Mouse (Mus musculus) forebrain, postnatal 0 days (tissue): ENCODE results near the gene Anapc11. TPM values are rescaled to one million over a fixed set of nuclear protein-coding genes. Genes with fewer than 3 reads are reported as not detected.
"Not testable (repeated sequence)": the region's sequence is repeated elsewhere in the genome, so short reads cannot be mapped to it uniquely, and the experiment has no call there.

ENCODE experiments used
- ATAC-seq: fragments of 200-750 bp; cut with Nextera tagmentation; 2 replicates; pipeline ENCODE4 v1.8.0; 2017; ENCODE audit warnings: mild to moderate bottlenecking, moderate library complexity
- DNase-seq: peaks from one replicate; pipeline ENCODE4 v3.0.0-alpha.2; 2015
- H3K27ac ChIP-seq: fragments of 300-500 bp; sonication (generic); 2 replicates; pipeline ENCODE4 v1.5.1; 2014; ENCODE audit warnings: low read depth, mild to moderate bottlenecking, antibody characterized with exemption, low read length, moderate library complexity, mixed read lengths
- H3K27me3 ChIP-seq: fragments of 300-500 bp; sonication (generic); 2 replicates; pipeline ENCODE4 v1.6.1; 2014; ENCODE audit warnings: mild to moderate bottlenecking, low read length, mixed read lengths; ENCODE audit not compliant: insufficient read depth
- H3K36me3 ChIP-seq: fragments of 300-500 bp; sonication (generic); 2 replicates; pipeline ENCODE4 v1.6.1; 2014; ENCODE audit warnings: mild to moderate bottlenecking, moderate library complexity; ENCODE audit not compliant: insufficient read depth
- H3K4me1 ChIP-seq: fragments of 300-500 bp; sonication (generic); 2 replicates; pipeline ENCODE4 v1.6.1; 2014; ENCODE audit warnings: antibody characterized with exemption; ENCODE audit not compliant: insufficient read depth
- H3K4me2 ChIP-seq: fragments of 300-500 bp; sonication (generic); 2 replicates; pipeline ENCODE4 v1.6.1; 2014; ENCODE audit warnings: low read depth, mild to moderate bottlenecking, moderate library complexity
- H3K4me3 ChIP-seq: fragments of 300-500 bp; sonication (generic); 2 replicates; pipeline ENCODE4 v1.5.1; 2014; ENCODE audit warnings: low read depth, low read length, mixed read lengths
- H3K9ac ChIP-seq: fragments of 300-500 bp; sonication (generic); 2 replicates; pipeline ENCODE4 v1.6.1; 2014; ENCODE audit warnings: mild to moderate bottlenecking
- H3K9me3 ChIP-seq: fragments of 300-500 bp; sonication (generic); 2 replicates; pipeline ENCODE4 v1.6.1; 2016; ENCODE audit warnings: low read length
- CTCF ChIP-seq: sonication (generic); IDR thresholded peaks from 2 replicates; pipeline ENCODE4 v1.5.1; 2016; ENCODE audit warnings: antibody characterized with exemption, control low read depth, low read depth
- WGBS: fragments of 180-500 bp; shearing (Covaris S2); extraction: QIAGEN DNeasy Blood & Tissue Kit; methylation state at CpG from one replicate; pipeline ENCODE4 v1.1.7; 2014; 5-methylcytosine and 5-hydroxymethylcytosine counted together
- polyA plus RNA-seq: library from polyadenylated mRNA; unstranded; fragments of >200 nt; fragmentation: Nextera tagmentation; extraction: Ambion mirVana; gene quantifications from 2 replicates; pipeline ENCODE4 v1.2.1, GENCODE M21; 2015
- total RNA-seq: library from RNA; depleted of rRNA; stranded (reverse); fragments of >200 nt; gene quantifications from 2 replicates; pipeline ENCODE4 v1.2.3, GENCODE M21; 2014

Gene Anapc11
- total and polyA plus RNA-seq, 2 experiments from 2014 or later = 54.2 to 207 TPM

DNA sequence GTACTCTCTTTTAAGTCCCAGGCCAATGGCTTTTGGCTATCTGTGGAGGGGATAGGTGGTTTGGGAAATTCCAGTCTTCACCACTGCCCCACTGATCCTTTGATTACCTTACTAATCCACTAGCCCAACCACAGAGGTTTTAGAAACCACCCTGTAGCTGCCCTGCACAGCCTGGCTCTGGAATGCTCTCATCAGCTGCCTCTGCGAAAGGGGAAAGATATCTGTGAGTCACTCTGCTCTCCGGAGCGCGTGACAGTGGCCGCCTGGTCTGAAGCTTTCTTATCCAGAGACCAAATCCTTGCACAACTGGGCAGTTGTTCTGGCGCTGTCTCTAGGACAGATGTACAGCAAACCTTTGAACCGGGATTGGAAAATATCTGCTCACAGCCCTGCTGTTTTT, 43.4 kb upstream of the Anapc11 start:
- H3K4me1 ChIP-seq = peaks cover 4% of the 10 kb centered on the region
- no peak for ATAC-seq
- no peak overlapping the region for H3K4me2 ChIP-seq
- H3K9ac ChIP-seq = no peak overlapping the region
- H3K27ac ChIP-seq = no peak overlapping the region
- no peak overlapping the region for H3K4me3 ChIP-seq
- DNase-seq = no peak
- TF ChIP-seq CTCF = no peak
- peaks cover 5% of the 10 kb centered on the region; the same call in 1 of the 2 replicates for H3K36me3 ChIP-seq
- no peaks in the 10 kb centered on the region for H3K9me3 ChIP-seq
- no peaks in the 10 kb centered on the region for H3K27me3 ChIP-seq
- WGBS = 78% methylated on average over 7 of the region's 7 CpGs

DNA sequence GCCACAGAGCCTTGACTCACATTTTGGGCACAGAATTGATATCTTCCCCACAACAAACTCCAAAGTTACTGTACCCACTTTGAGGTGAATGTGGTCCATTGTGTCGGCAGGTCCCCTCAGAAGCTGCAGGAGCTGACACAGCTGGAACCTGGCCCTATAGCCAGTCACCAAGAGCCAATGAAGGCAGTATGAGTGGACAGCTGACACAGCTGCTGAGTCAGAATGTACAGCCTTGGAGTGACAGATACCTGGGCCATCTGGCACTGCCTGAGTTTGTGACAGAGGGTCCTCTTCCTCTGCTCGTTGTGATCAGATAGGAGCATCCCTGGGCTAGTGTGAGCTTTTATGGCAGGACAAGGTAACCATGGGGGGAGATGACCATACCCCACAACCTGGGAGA, 43.0 kb upstream of the Anapc11 start:
- no peak for TF ChIP-seq CTCF
- ATAC-seq (no peak), DNase-seq (no peak)
- H3K27me3 ChIP-seq = no peaks in the 10 kb centered on the region
- WGBS = 83% methylated on average over 2 of the region's 2 CpGs
- peaks cover 10% of the 10 kb centered on the region for H3K36me3 ChIP-seq
- no peaks in the 10 kb centered on the region for H3K9me3 ChIP-seq
- no peak overlapping the region for H3K9ac ChIP-seq
- no peak overlapping the region for H3K4me2 ChIP-seq
- H3K4me3 ChIP-seq = no peak overlapping the region
- no peak overlapping the region for H3K27ac ChIP-seq
- H3K4me1 ChIP-seq = no peaks in the 10 kb centered on the region; the same call in 1 of the 2 replicates

DNA sequence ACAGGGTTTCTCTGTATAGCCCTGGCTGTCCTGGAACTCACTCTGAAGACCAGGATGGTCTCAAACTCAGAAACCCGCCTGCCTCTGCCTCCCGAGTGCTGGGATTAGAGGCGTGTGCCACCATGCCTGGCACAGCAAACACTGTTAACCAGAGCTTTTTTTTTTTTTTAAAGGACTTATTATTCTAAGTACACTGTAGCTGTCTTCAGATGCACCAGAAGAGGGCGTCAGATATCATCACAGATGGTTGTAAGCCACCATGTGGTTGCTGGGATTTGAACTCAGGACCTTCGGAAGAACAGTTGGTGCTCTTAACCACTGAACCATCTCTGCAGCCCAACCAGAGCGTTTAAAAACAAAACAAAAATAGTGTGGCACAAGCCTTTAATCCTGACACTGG, 39.4 kb upstream of the Anapc11 start:
- WGBS = 89% methylated on average over 6 of the region's 6 CpGs

DNA sequence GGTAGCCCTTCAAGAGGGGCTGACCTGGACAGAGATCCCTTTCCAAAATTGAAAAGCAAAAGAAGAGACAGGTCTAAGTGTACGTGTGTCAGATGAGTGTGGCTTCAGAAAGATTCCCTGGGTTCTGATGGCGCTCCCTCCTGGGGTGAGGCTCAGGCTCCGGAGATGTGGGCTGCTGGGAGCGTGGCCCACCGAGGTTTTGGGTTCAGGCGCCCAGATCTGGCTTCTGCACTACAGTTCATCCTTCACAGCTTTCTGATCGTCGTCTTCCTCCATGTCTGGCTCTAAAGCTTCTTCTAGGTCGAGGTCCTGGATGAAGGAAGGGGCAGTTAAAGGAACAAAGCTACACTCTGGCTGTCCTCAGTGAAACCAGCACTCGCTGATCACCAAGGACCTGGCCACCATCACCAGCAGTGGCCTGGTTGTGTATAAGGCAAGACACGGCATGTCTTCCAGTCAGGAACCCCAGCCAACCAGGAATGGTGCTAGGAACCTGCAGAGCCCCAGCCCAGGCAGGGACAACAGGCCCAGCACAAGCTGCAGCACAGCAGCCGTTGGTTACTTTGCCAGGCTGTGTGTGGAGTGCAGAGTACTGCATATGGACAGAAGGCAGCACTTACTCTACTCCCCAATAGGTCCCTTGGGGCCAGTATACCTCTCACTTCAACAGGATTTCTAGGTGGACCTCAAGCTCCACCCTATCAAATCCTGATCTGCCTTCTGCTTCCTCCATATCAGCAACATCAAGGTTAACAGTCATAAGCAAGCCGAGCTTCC, 37.1 kb upstream of the Anapc11 start:
- peaks cover 67% of the 10 kb centered on the region for H3K36me3 ChIP-seq
- no peak overlapping the region for H3K9ac ChIP-seq

More for the DNA sequence above, 39.4 kb upstream of the Anapc11 start:
- not testable (repeated sequence) for H3K4me3 ChIP-seq, H3K9ac ChIP-seq, ATAC-seq, H3K4me1 ChIP-seq, DNase-seq, H3K27ac ChIP-seq, H3K4me2 ChIP-seq, H3K9me3 ChIP-seq, H3K27me3 ChIP-seq
- peaks cover 45% of the 10 kb centered on the region for H3K36me3 ChIP-seq

DNA sequence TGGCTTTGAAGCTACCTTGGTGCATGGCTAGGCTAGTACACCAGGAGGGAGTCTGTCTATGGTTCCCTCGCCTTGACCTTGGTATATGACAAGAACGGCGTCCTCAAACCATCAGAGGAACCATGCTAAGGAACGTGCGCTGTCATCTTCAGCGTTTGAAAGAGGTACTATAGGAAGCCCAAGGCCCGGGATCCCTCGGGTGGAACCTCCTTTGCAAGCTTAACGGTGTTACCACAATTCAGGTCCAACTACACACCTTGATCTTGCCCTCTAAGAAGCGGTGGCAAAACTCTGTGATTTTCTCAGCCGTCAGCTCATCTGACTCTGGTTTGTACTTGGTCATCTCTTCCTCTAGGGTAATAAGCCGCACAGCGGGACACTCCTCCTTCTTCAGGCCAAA, 35.3 kb upstream of the Anapc11 start:
- TF ChIP-seq CTCF = no peak
- Histone ChIP-seq H3K27ac (no peak overlapping the region), H3K4me3 (no peak overlapping the region), H3K9ac (no peak overlapping the region), H3K4me1 (no peaks in the 10 kb centered on the region), H3K9me3 (no peaks in the 10 kb centered on the region), H3K27me3 (no peaks in the 10 kb centered on the region), H3K36me3 (peaks cover 84% of the 10 kb centered on the region), H3K4me2 (no peak overlapping the region)
- WGBS = 96% methylated on average over 13 of the region's 13 CpGs
- no peak for DNase-seq
- ATAC-seq = no peak

More for the DNA sequence above, 37.1 kb upstream of the Anapc11 start:
- H3K27ac ChIP-seq = no peak overlapping the region
- H3K4me2 ChIP-seq = no peak overlapping the region
- no peaks in the 10 kb centered on the region for H3K9me3 ChIP-seq
- DNase-seq (no peak), ATAC-seq (no peak)
- no peaks in the 10 kb centered on the region for H3K4me1 ChIP-seq
- H3K4me3 ChIP-seq = no peak overlapping the region
- no peak for TF ChIP-seq CTCF
- H3K27me3 ChIP-seq = no peaks in the 10 kb centered on the region
- WGBS = 91% methylated on average over 13 of the region's 13 CpGs

DNA sequence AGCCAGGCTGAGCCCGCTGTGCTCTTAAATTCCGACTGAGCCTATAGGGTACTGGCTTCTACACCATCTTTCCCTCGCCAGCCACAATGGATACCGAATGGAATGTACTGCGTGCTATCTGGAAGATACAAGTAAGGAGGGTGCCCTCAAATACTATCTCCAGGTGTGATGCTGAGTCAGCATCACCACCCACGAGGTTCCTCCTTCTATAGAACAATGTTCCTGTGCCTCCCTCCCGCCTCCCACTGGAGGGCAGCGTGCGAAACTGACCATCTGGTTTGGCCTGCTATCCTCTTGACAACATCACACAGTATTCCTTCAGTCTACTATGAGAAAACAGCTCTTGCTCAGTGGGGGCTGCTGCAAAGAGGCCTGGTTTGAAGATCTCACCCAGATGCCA, 33.1 kb upstream of the Anapc11 start:
- no peak for TF ChIP-seq CTCF

DNA sequence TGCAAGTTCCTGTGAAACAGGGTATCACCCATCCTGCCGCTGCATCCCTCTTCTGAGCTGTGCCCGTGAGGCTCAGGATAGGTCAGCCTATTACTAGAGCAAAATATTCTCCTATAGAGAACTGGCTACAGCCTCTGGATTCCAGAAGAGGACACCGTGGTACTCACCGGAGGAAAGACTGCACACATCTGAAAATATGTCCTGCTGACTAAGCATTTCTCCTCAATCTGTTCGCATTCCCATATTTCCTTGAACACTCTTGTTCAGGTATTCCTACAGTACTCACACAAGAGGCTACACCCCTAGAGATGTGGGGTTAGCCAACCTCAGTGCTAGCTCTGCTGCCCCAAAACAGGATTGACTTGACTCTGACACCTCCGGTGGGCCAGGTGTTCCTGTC, 29.9 kb upstream of the Anapc11 start:
- 93% methylated on average over 6 of the region's 6 CpGs for WGBS
- Histone ChIP-seq H3K27ac (no peak overlapping the region), H3K9me3 (no peaks in the 10 kb centered on the region), H3K4me2 (no peak overlapping the region), H3K27me3 (no peaks in the 10 kb centered on the region), H3K4me1 (0 out of 2 replicates have a peak, but pooled peaks cover 4% of the 10 kb centered on the region), H3K9ac (no peak overlapping the region), H3K4me3 (no peak overlapping the region), H3K36me3 (peaks cover 72% of the 10 kb centered on the region)
- DNase-seq (no peak), ATAC-seq (no peak)
- TF ChIP-seq CTCF = no peak

More for the DNA sequence above, 33.1 kb upstream of the Anapc11 start:
- H3K4me2 ChIP-seq = no peak overlapping the region
- DNase-seq (no peak), ATAC-seq (no peak)
- H3K4me1 ChIP-seq = no peaks in the 10 kb centered on the region
- no peaks in the 10 kb centered on the region for H3K9me3 ChIP-seq
- H3K27me3 ChIP-seq = no peaks in the 10 kb centered on the region
- H3K9ac ChIP-seq = no peak overlapping the region
- 87% methylated on average over 9 of the region's 9 CpGs for WGBS
- H3K27ac ChIP-seq = no peak overlapping the region
- H3K4me3 ChIP-seq = no peak overlapping the region
- H3K36me3 ChIP-seq = peaks cover 90% of the 10 kb centered on the region
